Mouse (Mus musculus) ovary, adult 18-20 months (tissue): ENCODE measurements around the gene Clk3.
A peak's percentile ranks its signal among the peaks of the same experiment; 100 is the strongest.
"Not testable (repeated sequence)": the region's sequence is repeated elsewhere in the genome, so short reads cannot be mapped to it uniquely, and the experiment has no call there.

ENCODE experiments used
- DNase-seq: peaks from one replicate; pipeline ENCODE4 v3.0.0; 2022; ENCODE audit warnings: low spot score, mixed read lengths

Clk3 gene

GRCm38 (mm10) chr9:57723315-57723715 is 42.3 kb downstream of the Clk3 start:
- peak; percentile 43 for DNase-seq

DNA sequence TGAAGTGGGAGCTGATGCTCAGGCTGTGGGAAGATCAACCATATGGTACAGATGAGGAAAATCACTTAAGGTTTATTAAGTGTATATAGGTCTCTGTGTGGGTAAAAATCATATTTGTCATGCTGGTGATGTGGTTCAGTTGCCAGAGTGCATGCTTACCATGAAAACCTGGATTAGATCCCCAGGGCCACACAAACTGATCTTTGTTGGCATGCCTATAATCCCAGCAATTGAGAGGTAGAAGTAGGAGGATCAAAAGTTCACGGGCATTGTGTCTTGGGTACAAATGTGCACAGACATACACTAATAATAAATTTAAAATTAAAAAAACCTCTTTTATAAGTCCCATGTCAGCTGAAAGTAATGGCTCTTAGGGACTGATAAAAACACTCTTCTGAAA is 43.3 kb downstream of the Clk3 start:
- DNase-seq = no peak

DNA sequence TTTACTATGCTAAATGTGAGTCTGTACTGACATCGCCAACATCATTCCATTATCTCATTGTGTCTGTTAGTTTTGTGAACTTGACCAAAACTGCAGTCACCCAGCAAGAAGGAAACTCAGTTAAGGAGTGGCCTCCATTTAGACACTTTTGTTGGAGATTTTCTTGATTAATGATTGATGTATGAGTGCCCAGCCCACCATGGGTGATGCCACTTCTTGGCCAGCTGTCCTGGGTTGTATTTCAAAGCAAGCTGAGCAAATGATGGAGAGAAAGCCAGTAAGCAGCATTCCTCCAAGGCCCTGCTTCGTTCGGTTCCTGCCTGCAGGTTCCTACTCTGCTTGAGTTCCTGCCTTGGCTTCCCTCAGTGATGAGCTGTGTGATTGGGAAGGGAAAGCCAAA is 44.9 kb downstream of the Clk3 start:
- no peak for DNase-seq

- no peak for DNase-seq
Observed at GRCm38 (mm10) chr9:57718408-57718807, 47.3 kb downstream of the Clk3 start.

DNA sequence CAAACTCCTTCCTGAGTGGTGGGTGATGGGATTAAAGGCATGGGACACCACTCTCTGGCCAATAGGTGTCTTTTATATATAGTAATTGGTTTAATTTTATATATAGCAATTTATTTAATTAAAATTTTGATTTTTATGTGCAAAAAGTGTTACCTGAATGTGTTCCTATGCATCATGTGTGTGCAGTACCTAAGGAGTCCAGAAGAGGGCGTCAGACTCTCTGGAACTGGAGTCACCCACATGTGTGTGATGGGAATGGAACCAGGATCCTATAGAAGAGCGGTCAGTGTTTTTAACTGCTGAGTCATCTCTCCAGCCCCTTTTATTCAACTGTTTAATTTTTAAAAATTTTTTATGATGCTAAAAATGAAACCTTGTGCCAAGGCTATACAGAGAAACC is 53.5 kb downstream of the Clk3 start:
- no peak for DNase-seq

DNA sequence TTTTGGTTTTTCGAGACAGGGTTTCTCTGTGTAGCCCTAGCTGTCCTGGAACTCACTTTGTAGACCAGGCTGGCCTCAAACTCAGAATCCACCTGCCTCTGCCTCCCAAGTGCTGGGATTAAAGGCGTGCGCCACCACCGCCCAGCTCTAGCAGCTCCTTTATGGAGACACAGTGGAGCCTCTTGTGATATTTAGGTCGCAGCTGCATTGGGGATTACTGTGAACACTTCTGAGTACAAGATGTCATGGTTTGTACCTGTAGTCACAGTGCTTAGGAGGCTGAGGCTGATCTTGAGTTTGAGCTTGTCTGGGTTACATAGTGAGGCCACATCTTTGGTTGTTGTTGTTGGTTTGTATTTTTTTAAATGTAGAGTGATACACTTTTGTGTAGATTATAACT is 55.4 kb downstream of the Clk3 start:
- not testable (repeated sequence) for DNase-seq

- no peak for DNase-seq
Observed at GRCm38 (mm10) chr9:57708720-57709274, 56.9 kb downstream of the Clk3 start.

GRCm38 (mm10) chr9:57708068-57708719 is 57.5 kb downstream of the Clk3 start, which contains the start of gene Edc3:
Edc3 (plus strand) TSS chr9:57708540.
- peak; percentile 75 for DNase-seq

- no peak for DNase-seq
Observed at GRCm38 (mm10) chr9:57706496-57706895, 59.2 kb downstream of the Clk3 start.
